Mouse (Mus musculus): ENCODE measurements around the gene Pmpca.

GRCm38 (mm10) chr2:26342609-26343490, 46.3 kb upstream of the Pmpca start:
- no peak for TF ChIP-seq CTCF (conservative IDR thresholded peaks at IDR 0.05; ENCODE audit: low read length)
- TF ChIP-seq NANOG (IDR thresholded peaks at IDR 0.05; ENCODE audit: borderline replicate concordance, low read length) = 0 out of 2 replicates have a peak, but pooled peaks have one; percentile 8
